Mouse (Mus musculus) liver, embryonic 16.5 days (tissue): ENCODE results near the gene Pcp4. TPM values are rescaled to one million over a fixed set of nuclear protein-coding genes. Genes with fewer than 3 reads are reported as not detected.

ENCODE experiments used
- ATAC-seq: fragments of 200-750 bp; cut with Nextera tagmentation; 2 replicates; pipeline ENCODE4 v1.8.0; 2017; ENCODE audit warnings: low read depth, mild to moderate bottlenecking, moderate number of reproducible peaks, moderate library complexity
- H3K27ac ChIP-seq: fragments of 300-500 bp; sonication (generic); 2 replicates; pipeline ENCODE4 v1.5.1; 2014; ENCODE audit warnings: mild to moderate bottlenecking, low read length
- H3K27me3 ChIP-seq: fragments of 300-500 bp; sonication (generic); 2 replicates; pipeline ENCODE4 v1.6.1; 2014; ENCODE audit warnings: low read depth, low read length, mixed read lengths; ENCODE audit not compliant: control insufficient read depth, insufficient read depth
- H3K36me3 ChIP-seq: fragments of 300-500 bp; sonication (generic); 2 replicates; pipeline ENCODE4 v1.6.1; 2014; ENCODE audit warnings: mild to moderate bottlenecking; ENCODE audit not compliant: control insufficient read depth, insufficient read depth
- H3K4me1 ChIP-seq: fragments of 300-500 bp; sonication (generic); 2 replicates; pipeline ENCODE4 v1.6.1; 2014; ENCODE audit warnings: low read depth, low read length, mixed read lengths; ENCODE audit not compliant: control insufficient read depth
- H3K4me2 ChIP-seq: fragments of 300-500 bp; sonication (generic); 2 replicates; pipeline ENCODE4 v1.6.1; 2014; ENCODE audit warnings: low read depth, low read length, mixed read lengths
- H3K4me3 ChIP-seq: fragments of 300-500 bp; sonication (generic); 2 replicates; pipeline ENCODE4 v1.5.1; 2014; ENCODE audit warnings: low read depth, mild to moderate bottlenecking, low read length
- H3K9ac ChIP-seq: fragments of 300-500 bp; sonication (generic); 2 replicates; pipeline ENCODE4 v1.6.1; 2014; ENCODE audit warnings: low read depth, low read length
- H3K9me3 ChIP-seq: fragments of 300-500 bp; sonication (generic); replicated peaks from 2 replicates; pipeline ENCODE4 v1.6.1; 2016; ENCODE audit warnings: low read length; ENCODE audit not compliant: control insufficient read depth
- WGBS: fragments of 180-500 bp; shearing (Covaris S2); extraction: QIAGEN DNeasy Blood & Tissue Kit; methylation state at CpG from one replicate; pipeline ENCODE4 v1.1.7; 2014; ENCODE audit not compliant: insufficient replicate concordance; 5-methylcytosine and 5-hydroxymethylcytosine counted together
- polyA plus RNA-seq: library from polyadenylated mRNA; unstranded; fragments of >200 nt; fragmentation: Nextera tagmentation; extraction: Ambion mirVana; gene quantifications from 2 replicates; pipeline ENCODE4 v1.2.1, GENCODE M21; 2015

The Pcp4 gene
- polyA plus RNA-seq, 1 experiment from 2014 or later, result 0.51 TPM

DNA sequence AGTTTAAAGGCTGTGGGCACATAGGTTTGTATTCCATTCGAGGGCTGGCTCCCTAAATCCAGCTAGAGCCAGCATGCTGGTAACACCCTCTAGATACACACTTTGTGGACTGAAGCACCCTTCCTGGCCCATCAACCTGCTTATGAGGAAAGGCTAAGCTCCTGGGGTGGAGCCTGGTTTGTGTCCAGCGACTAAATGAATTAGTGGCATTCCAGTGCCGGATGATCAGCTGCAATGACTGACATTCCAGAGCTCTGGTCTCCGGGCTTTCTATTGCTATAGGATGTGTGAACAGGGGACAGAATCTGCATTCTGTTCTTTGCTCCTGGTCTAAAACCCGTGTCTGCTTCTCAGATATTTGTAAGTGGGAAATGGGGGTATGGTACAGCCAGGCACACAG is 5.0 kb downstream of the Pcp4 start:
- Histone ChIP-seq H3K27me3 (no peaks in the 10 kb centered on the region), H3K4me3 (no peak overlapping the region), H3K27ac (no peak overlapping the region), H3K9ac (no peak overlapping the region), H3K4me2 (no peak overlapping the region), H3K9me3 (no peaks in the 10 kb centered on the region), H3K4me1 (no peaks in the 10 kb centered on the region), H3K36me3 (no peaks in the 10 kb centered on the region)
- no peak for ATAC-seq
- WGBS, result 45% methylated on average over 5 of the region's 5 CpGs

GRCm38 (mm10) chr16:96472816-96473215 is 5.4 kb downstream of the Pcp4 start:
- Histone ChIP-seq H3K9me3 (no peaks in the 10 kb centered on the region), H3K36me3 (no peaks in the 10 kb centered on the region), H3K4me3 (no peak overlapping the region), H3K4me1 (no peaks in the 10 kb centered on the region), H3K27me3 (no peaks in the 10 kb centered on the region), H3K4me2 (no peak overlapping the region), H3K9ac (no peak overlapping the region), H3K27ac (no peak overlapping the region)
- no peak for ATAC-seq
- 52% methylated on average over 7 of the region's 7 CpGs for WGBS

GRCm38 (mm10) chr16:96474185-96474584 is 6.8 kb downstream of the Pcp4 start:
- Histone ChIP-seq H3K4me3 (no peak overlapping the region), H3K36me3 (no peaks in the 10 kb centered on the region), H3K4me1 (no peaks in the 10 kb centered on the region), H3K9me3 (no peaks in the 10 kb centered on the region), H3K27ac (no peak overlapping the region), H3K4me2 (no peak overlapping the region), H3K27me3 (no peaks in the 10 kb centered on the region), H3K9ac (no peak overlapping the region)
- no peak for ATAC-seq
- 53% methylated on average over 3 of the region's 3 CpGs for WGBS

- no peaks in the 10 kb centered on the region for H3K4me1 ChIP-seq
- no peaks in the 10 kb centered on the region for H3K27me3 ChIP-seq
- no peak overlapping the region for H3K4me3 ChIP-seq
- H3K36me3 ChIP-seq, result no peaks in the 10 kb centered on the region
- H3K27ac ChIP-seq, result no peak overlapping the region
- H3K9ac ChIP-seq, result no peak overlapping the region
- no peaks in the 10 kb centered on the region for H3K9me3 ChIP-seq
- no peak overlapping the region for H3K4me2 ChIP-seq
- WGBS, result 66% methylated on average over 4 of the region's 4 CpGs
- ATAC-seq, result no peak
Observed at GRCm38 (mm10) chr16:96481791-96482190, 14.4 kb downstream of the Pcp4 start.

GRCm38 (mm10) chr16:96487007-96487684 is 19.7 kb downstream of the Pcp4 start:
- Histone ChIP-seq H3K27ac (no peak overlapping the region), H3K9ac (no peak overlapping the region), H3K36me3 (no peaks in the 10 kb centered on the region), H3K4me3 (no peak overlapping the region), H3K4me2 (no peak overlapping the region), H3K9me3 (no peaks in the 10 kb centered on the region), H3K4me1 (no peaks in the 10 kb centered on the region), H3K27me3 (no peaks in the 10 kb centered on the region)
- ATAC-seq, result no peak
- 62% methylated on average over 11 of the region's 11 CpGs for WGBS

GRCm38 (mm10) chr16:96488038-96488437 is 20.6 kb downstream of the Pcp4 start:
- ATAC-seq, result no peak
- Histone ChIP-seq H3K9me3 (no peaks in the 10 kb centered on the region), H3K4me3 (no peak overlapping the region), H3K27me3 (no peaks in the 10 kb centered on the region), H3K27ac (no peak overlapping the region), H3K4me2 (no peak overlapping the region), H3K9ac (no peak overlapping the region), H3K36me3 (no peaks in the 10 kb centered on the region), H3K4me1 (no peaks in the 10 kb centered on the region)
- WGBS, result 61% methylated on average over 5 of the region's 5 CpGs

GRCm38 (mm10) chr16:96491530-96491929 is 24.1 kb downstream of the Pcp4 start:
- 47% methylated on average over 3 of the region's 3 CpGs for WGBS
- no peak for ATAC-seq

GRCm38 (mm10) chr16:96494079-96494478 is 26.7 kb downstream of the Pcp4 start:
- Histone ChIP-seq H3K9ac (no peak overlapping the region), H3K4me2 (no peak overlapping the region), H3K4me1 (no peaks in the 10 kb centered on the region), H3K4me3 (no peak overlapping the region), H3K36me3 (no peaks in the 10 kb centered on the region), H3K9me3 (no peaks in the 10 kb centered on the region), H3K27me3 (no peaks in the 10 kb centered on the region), H3K27ac (no peak overlapping the region)
- 51% methylated on average over 6 of the region's 6 CpGs for WGBS
- no peak for ATAC-seq

More at GRCm38 (mm10) chr16:96491530-96491929, 24.1 kb downstream of the Pcp4 start:
- no peaks in the 10 kb centered on the region for H3K27me3 ChIP-seq
- H3K4me2 ChIP-seq, result no peak overlapping the region
- no peaks in the 10 kb centered on the region for H3K9me3 ChIP-seq
- H3K4me1 ChIP-seq, result no peaks in the 10 kb centered on the region
- H3K36me3 ChIP-seq, result no peaks in the 10 kb centered on the region
- H3K27ac ChIP-seq, result no peak overlapping the region
- no peak overlapping the region for H3K4me3 ChIP-seq
- no peak overlapping the region for H3K9ac ChIP-seq

DNA sequence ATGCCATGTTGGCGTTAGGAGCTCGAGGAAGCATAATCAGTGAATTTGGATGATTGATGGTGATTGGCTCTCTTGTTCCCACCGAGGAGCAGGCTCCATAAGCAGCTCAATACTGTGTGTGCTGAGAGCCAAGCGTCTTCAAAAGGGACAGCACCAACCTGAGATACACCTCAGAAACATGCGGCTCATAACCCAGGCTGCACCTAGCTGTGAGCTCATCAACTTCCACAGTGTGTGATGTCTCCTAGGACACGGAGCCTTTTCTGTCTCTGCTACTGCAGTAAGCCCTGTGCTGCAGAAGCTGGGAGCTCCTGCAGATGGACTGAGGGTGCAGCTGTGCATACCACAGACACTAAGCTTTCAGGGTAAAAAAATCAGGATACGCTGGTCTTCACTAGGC is 31.5 kb downstream of the Pcp4 start:
- Histone ChIP-seq H3K4me3 (no peak overlapping the region), H3K9me3 (no peaks in the 10 kb centered on the region), H3K9ac (no peak overlapping the region), H3K27ac (no peak overlapping the region), H3K36me3 (no peaks in the 10 kb centered on the region), H3K4me1 (no peaks in the 10 kb centered on the region), H3K4me2 (no peak overlapping the region), H3K27me3 (no peaks in the 10 kb centered on the region)
- 53% methylated on average over 7 of the region's 7 CpGs for WGBS
- no peak for ATAC-seq
